Mouse (Mus musculus) thymus, postnatal 36 days (tissue): ENCODE data around the gene Peg10.
"Not testable (repeated sequence)": the region's sequence is repeated elsewhere in the genome, so short reads cannot be mapped to it uniquely, and the experiment has no call there.

Source experiments
- DNase-seq, 2 experiments: peaks; one replicate each; pipeline ENCODE4 v3.0.0; 2022; ENCODE audit warnings: mixed read lengths in 2 of 2

Peg10 gene

DNA sequence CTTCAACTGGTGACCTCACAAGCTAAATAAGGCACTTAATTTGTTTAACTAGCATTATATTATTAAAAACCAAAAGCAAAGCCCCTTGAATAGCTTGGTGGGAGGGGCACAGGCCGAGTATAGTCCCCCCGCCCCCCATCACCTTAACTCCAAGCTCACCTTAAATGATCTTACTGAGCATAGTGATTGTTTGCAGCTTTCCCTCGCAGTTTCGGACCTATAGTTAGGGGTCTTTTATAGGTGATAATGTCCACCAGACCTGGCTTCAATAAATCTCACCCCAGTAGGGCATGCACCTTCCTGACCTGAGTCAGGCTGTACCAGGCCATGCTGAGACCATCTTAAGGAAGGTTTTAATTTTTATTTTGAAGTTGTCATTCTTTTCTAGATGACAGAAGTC is 4.2 kb downstream of the Peg10 start:
- no peak for DNase-seq

DNA sequence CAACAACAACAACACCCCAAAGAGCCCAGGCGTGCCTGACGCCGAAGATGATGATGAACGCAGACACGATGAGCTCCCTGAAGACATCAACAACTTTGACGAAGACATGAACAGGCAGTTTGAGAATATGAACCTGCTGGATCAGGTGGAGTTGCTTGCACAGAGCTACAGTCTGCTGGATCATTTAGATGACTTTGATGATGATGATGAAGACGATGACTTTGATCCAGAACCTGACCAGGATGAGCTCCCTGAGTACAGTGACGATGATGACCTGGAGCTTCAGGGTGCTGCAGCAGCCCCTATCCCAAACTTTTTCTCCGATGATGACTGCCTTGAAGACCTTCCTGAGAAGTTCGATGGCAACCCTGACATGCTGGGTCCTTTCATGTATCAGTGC is 7.2 kb downstream of the Peg10 start:
- DNase-seq = no peak

DNA sequence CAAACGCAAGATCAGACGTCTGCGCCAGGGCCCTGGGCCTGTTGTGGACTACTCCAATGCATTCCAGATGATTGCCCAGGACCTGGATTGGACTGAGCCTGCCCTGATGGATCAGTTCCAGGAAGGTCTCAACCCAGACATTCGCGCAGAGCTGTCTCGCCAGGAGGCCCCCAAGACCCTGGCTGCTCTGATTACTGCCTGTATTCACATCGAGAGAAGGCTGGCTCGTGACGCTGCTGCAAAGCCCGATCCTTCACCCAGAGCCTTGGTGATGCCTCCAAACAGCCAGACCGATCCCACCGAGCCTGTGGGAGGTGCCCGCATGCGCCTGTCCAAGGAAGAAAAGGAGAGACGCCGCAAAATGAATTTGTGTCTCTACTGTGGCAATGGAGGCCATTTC is 7.8 kb downstream of the Peg10 start:
- no peak for DNase-seq

DNA sequence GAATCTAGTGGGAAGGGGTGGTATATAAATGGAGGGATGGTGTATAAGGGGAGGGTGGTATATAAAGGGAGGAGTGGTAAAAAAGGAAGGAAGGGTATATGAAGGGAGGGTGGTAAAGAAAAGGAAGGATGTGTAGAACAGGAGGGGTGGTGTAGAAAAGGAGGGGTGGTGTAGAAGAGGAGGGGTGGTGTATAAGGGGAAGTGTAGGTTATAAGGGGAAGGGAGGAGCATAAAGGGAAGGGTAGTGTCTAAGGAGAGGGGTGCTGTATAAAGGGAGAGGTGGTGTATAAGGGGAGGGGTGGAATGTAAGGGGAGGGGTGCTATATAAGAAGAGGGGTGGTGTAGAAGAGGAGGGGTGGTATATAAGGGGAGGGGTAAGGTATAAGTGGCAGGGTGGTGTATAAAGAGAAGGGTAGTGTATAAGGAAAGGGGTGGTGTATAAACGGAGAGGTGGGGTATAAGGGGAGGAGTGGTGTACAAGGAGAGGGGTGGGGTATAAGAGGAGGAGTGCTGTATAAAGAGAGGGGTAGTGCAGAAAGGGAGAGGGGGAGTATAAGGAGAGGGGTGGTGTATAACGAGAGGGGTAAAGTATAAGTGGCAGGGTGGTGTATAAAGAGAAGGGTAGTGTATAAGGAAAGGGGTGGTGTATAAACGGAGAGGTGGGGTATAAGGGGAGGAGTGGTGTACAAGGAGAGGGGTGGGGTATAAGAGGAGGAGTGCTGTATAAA is 14.5 kb downstream of the Peg10 start:
- not testable (repeated sequence) for DNase-seq

DNA sequence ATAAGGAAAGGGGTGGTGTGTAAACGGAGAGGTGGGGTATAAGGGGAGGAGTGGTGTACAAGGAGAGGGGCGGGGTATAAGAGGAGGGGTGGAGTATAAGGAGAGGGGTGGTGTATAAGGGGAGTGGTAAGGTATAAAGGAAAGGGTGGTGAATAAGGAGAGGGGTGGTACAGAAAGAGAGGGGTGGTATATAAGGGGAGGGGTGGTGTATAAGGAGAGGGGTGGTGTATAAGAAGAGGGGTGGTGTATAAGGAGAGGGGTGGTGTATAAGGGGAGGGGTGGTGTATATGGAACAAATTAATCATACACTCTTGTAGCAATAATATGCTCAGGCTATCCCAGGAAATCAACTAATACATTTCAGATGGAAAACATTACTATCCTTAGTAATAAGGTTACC is 15.1 kb downstream of the Peg10 start:
- no peak for DNase-seq

DNA sequence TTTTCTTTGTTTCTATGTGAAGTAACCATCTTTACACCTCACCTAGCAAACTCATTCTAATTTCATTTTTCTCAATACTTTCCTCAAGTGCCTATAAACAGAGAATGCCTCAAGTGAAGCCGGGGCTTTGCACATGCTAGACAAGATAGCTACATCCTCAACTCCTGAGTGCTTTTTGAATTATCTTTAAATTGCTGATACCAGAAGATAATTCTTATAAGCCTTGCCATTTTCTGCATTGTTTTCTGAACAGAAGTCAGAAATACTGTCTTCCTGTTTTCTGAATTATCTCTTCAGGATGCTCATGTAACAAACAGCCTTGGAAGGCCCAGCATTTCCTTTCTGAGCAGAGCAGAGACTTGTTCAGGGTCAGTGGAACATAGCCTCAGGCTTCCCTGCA is 49.2 kb downstream of the Peg10 start:
- DNase-seq = no peak

DNA sequence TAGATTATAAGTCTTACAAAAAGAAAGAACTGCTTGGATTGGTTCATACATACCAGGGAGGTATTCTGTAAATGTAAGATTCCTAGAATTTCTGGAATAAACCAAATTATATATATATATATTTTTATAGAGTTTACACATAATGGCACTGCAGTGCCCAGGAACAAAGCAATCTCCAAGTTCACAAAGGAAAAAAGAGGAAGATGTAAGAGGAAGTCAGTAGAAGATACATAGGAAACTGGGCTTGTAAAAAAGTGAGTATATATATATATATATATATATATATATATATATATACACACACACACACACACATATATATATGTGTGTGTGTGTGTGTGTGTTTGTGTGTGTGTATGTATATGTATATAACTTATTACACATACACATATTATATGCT is 50.2 kb downstream of the Peg10 start:
- not testable (repeated sequence) for DNase-seq

DNA sequence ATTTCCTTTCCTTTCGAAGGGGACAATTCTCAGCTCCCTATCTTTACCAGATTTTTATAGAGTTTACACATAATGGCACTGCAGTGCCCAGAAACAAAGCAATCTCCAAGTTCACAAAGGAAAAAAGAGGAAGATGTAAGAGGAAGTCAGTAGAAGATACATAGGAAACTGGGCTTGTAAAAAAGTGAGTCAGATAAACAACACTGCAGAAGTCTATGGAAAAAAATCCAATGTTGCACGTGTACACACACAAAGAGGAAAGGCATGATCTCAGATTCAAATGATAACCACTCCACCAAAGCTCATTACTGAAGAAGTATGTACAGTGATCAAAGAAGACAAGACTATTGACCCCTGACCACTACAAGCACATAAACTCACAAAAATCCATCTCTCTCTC is 51.3 kb downstream of the Peg10 start:
- DNase-seq = no peak

DNA sequence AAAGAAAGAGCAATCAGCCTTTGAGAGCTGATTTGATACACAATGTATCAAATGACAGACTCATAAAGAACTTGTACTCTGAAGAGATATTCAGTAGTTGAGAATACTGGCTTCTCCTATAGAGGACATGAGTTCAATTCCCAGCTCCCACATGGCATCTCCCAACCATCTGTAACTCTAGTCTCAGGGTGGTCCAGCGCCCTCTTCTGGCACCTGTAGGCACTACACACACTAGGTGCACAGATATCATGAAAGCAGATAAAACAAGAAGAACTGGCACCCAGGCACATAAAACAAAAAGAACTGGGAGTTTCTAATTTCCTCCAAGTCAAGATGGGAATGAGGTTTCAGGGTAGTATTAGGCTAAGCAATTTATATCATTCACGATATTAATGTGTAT is 52.3 kb downstream of the Peg10 start:
- no peak for DNase-seq

DNA sequence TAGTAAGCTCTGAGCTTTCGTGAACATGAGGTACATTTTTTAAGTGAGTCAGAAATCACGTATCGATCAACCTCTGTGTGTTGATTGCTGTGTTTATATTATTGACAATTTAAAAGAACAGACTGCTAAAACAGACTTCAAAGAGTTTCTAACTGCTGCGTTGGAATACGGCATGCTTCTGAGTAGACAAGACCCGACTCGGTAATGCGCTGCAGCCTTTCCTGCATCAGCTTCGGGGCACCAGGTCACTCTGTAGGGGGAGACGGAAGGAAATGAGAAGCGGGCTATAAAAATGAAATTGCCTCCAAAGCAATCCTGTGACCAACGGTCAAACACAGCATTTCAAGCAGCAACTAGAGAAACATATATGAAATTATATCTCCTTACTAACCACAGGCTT is 59.9 kb downstream of the Peg10 start:
- no peak for DNase-seq
